Mouse (Mus musculus) telencephalon, adult 2 months (tissue): ENCODE results near the gene Eloa.

Source experiments
- DNase-seq: peaks from one replicate; pipeline ENCODE4 v3.0.0-alpha.2; 2011; ENCODE audit warnings: low read depth, low spot score

The Eloa gene

GRCm38 (mm10) chr4:135958354-135958753 lies 63.2 kb downstream of the Eloa start:
- no peak for DNase-seq

DNA sequence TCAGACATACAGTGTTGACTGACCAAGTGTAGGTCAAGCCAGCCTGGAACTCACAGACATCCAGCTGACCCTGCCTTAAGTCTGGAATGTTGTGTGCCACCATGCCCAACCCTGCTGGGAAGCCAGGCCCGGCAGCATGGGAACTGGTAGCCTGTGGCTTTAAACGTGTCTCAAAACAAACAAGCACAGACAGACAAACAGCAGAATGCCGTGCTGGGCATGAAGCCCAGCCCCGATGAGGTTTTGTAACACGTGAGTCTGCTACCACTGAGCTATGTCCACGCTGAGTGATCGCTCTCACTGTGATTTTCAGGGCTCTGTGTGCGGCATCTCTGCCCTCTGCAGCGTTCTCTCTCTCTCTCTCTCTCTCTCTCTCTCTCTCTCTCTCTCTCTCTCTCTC lies 65.7 kb downstream of the Eloa start:
- DNase-seq = no peak

DNA sequence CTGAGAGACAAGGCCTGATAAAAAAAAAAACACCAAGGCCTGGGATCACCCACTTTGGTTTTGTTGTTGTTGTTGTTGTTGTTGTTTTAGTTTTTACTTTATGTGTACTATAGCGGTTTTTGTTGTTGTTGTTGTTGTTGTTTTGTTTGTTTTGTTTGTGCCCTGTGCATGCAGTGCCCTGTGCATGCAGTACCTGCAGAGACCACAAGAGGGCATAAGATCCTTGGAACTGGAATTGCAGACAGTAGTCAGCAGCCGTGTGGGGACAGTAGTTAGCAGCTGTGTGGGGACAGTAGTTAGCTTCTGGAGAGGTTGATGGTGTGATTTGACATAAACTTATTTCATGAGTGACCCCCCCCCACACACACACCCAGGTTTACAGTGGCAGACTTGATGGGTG lies 67.3 kb downstream of the Eloa start:
- no peak for DNase-seq
